Mouse (Mus musculus) T-helper 17 cell (primary cell): ENCODE results near the gene Nrl.

Experiments used
- in situ Hi-C, 2 experiments: fragments of 300-600 bp; cut with MboI, MseI; formaldehyde crosslinking; loops; 1 replicate in 1 of 2; 2 replicates in 1 of 2; pipeline ENCODE4 v1.15.1; 2025; ENCODE audit warnings: high pct_unique_total_duplicates in 2 of 2

The Nrl gene

DNA sequence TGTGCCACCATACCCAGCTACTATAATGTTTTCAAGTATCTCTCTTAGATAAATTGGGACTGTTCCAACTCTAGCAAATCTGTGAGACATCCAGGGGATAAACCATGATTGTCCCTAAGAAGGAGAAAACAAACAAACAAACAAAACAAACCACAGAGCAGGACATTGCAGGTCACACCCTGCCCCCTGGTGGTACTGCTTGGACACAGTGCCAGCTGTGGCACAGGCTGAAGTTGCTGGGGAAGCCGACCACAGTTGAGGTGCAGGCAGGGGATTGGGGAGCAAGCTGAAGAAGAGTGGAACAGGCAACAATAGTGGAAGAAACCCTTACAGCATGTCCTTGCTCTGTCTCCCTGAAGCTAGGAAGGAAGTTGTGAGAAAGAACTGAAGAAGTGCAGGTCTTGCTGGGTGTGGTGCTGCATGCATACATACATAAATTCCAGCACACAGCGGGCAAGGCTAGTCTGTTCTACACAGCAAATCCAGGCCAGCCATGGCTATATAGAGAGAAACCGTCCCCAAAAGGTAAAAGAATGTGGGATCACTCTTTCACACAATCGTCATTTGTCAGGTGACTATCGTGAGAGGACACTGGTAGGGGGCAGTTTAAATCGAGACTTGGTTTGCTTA, 11.4 kb upstream of the Nrl start:
- in situ Hi-C loops = no loop called here

DNA sequence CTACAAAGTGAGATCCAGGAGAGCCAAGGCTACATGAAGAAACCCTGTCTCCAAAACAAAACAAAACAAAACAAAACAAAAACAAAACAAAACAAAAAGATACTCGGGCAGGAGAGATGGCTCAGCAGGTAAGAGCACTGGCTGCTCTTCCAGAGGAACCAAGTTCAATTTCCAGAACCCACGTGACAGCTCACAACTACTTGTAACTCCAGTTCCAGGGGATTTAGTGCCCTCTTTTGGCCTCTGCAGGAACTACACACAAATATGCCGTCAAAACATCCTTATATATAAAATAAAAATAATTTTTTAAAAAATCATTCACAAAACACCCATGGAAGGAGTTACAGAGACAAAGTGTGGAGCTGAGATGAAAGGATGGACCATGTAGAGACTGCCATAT, 3.2 kb upstream of the Nrl start:
- in situ Hi-C loops = no loop called here

DNA sequence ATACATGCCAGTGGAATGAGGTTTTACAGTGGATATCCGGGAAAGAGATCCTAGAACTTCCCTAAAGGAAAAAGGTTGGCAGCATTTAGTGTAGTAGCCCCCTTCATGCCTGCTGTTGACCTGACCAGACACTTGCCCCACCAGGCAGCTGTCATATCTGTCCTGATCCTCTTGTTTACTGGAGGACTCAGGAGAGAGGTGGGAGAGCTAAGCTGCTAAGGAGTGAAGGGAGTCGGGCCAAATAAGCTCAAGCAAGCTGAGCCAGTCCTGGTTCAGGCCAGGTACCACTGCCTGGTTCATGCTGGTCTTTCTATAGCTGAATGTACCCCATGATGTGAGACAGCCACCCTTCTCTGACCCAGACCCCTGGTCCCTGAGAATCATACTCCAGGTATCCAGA, 1.9 kb upstream of the Nrl start:
- in situ Hi-C loops = no loop called here

DNA sequence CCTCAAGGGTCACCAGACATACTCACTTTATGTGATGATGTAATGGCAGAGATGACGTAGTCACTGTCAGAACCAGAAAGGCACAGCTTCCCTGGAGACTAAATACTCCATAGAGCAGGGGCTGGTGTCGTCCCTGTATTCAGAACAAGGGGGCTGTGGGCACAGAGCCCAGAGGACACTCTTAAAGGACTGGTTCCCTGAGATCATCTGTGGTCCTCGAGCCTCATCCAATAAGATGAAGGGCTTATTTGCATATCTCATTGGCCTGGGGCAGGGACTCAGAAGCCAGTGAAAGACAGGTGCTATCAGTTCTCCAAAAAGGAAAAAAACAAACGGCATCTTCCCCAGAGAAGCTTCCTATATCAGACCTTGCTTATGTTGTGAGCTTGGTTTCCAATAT, 719 bp downstream of the Nrl start:
- in situ Hi-C loops = loop anchor here in 1 of 2 experiments (25.0 kb wide), 1 partner anchor 1262 kb away; the partner anchor contains the start of genes Abhd4 and Dad1

DNA sequence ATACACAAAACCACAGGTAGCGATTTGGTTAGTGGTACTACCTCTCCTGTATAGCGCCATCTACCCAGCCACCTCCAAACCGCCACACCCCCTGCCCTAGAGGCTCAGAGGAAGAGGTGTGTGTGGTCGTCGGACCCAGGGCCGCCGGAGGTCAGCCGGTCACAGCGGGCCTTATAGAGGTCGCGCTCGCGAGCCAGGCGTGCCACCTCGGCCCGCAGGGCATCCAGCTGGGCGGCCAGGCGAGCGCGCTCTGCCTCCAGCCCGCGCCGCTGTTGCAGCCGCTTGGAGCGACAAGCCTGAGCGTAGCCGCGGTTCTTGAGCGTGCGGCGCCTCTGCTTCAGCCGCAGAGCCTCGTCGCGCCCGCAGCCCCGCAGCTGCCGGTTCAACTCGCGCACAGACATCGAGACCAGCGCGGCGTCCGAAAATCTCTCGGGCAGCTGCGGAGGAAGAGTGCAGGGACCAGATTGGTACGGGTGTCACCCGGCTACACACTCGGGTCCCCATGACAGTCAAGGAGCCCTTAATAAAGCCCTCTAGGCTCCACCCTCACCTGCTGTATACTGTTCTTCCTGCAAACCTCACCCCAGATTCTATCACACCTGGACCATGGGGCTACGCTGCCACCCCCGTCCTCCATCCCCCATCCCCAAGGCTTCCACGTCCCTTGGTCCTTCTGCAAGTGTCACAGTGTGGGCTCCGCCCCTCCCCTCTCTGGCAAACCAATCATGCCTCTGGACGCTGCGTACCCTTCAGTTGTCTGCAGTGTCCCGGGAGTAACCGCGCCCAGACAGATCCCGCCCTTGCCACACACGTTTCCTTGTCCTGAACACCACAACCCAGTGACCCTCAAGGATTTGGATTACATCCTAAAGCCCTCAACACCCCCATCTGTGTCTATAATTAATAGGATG, 4.1 kb downstream of the Nrl start:
- in situ Hi-C loops = loop anchor here in 1 of 2 experiments (25.0 kb wide), 1 partner anchor 1258 kb away; the partner anchor contains the start of genes Abhd4 and Dad1

DNA sequence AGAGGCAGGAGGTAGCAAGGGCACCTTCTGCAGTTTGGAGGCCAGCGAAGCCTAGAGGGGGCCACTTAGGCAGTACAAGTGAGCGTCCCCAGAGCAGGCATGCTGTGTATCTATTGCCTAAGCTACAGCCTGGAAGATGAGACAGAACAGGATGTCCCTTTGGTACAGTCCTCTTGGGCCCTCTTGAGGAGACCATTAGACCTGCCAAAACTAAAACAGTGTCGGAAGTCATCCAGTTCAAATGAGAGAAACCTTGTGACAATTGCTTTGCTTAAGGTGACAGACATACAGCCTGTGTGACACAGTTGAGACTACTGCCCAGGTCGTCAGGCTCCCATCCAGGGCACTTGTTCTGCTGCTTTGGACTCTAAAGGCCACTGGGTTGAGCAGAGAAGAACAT, 5.2 kb downstream of the Nrl start:
- in situ Hi-C loops = loop anchor here in 1 of 2 experiments (25.0 kb wide), 1 partner anchor 1257 kb away; the partner anchor contains the start of genes Abhd4 and Dad1

DNA sequence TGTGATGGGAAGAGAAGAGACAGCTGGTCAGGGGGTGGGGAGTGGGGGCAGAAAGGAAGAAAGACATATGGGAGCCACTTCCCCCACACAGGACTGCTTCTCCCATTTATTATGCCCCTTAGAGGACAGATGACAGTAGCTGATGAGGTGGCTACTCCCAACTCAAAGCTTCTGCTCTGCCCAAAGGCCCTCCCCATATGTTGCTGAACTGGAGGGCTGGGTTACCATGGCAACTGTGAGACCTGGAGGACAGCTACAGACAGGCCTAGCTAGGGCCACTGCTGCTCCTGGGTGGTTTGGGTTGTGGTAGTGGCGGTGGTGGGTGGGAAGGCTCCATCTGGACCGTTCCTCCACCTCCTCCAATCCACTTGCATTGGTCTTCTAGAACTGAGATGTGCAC, 5.9 kb downstream of the Nrl start:
- in situ Hi-C loops = loop anchor here in 1 of 2 experiments (25.0 kb wide), 1 partner anchor 1257 kb away; the partner anchor contains the start of genes Abhd4 and Dad1

DNA sequence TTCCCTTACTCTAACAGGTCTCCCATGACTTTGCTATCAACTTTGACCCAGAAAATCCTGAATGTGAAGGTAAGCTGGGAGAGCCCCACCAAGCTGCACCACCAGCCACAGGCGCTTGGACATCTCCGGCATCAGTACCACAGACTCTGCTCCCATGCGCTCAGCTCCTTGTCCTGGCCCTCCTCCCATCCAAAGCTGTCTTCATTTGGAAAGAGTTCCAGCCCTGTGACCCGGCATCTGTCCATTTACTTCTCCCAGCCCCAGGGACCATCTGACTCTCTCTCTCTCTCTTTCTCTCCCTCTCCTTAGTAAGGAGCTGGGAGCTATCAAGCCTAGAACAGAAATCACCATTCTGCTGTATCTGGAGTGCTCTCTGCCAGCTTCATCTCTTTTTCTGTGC, 8.9 kb downstream of the Nrl start:
- in situ Hi-C loops = loop anchor here in 1 of 2 experiments (25.0 kb wide), 1 partner anchor 1254 kb away; the partner anchor contains the start of genes Abhd4 and Dad1

DNA sequence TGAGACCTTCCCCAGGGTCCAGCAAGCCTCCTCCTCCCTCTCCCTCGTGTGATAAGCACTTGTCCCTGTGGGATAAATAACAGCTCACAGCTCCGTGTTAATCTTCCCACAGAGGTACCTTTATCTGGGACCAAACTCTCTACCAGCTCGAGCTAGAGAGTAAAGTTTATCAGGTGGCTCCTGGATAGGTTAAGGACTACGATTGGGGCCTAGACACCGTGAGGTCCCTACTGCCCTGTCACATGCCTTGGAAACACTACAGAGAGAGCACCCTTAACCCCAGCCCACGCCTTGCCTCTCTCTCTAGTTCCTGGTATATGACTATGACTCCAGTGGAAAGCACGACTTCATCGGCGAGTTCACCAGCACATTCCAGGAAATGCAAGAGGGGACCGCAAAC, 10.9 kb downstream of the Nrl start:
- in situ Hi-C loops = loop anchor here in 1 of 2 experiments (25.0 kb wide), 1 partner anchor 1252 kb away; the partner anchor contains the start of genes Abhd4 and Dad1

DNA sequence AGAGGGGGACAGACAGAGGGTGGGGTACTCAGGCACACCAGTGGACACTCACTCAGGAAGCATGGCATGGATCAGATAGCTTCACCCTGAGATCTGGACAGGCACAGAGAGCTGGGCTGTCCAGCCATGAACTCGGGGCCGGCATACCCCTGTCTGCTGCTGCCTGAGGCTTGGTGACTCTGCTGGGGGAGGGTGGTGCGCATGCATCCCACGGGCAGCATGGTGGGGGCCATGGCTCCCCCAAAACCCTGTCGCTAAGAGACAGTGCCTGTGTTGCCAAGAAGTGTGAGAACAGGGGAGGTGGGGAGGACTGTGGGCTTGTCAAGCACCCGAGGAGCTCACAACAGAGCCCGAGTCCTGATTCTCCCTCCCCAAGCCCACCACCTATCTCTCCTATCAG, 13.7 kb downstream of the Nrl start:
- in situ Hi-C loops = loop anchor here in 1 of 2 experiments (25.0 kb wide), 1 partner anchor 1249 kb away; the partner anchor contains the start of genes Abhd4 and Dad1

DNA sequence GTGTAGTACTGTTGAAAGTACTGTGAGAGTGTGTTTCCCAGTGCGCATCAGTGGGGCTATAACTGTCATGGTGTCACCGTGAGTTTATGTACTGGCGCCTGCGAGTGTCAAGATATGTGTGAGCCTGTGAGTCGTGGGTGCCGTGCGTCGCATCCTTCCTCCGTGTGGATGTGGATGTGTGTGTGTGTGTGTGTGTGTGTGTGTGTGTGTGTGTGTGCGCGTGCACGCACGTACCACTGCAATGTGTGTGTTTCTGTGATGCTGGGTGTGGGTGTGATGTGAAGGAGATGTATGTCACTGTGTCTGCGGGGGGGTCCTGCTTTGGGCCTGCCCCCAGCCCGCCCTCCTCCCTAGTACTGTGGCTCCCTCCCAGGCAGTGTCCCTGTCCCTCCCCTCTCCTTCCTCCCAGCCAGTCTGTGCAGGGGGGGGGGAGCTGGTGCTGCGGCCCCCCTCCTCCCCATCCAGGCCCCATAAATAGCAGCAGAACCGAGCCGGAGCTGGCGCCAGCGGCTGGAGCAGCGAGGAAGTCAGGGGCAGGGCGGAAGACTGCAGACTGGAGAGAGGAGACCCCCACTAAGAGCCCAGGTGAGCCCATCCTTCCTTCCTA, 14.6 kb downstream of the Nrl start, which contains the start of gene Cpne6:
Cpne6 (plus strand) TSS at position 321 of the 607 bp plus-strand sequence.
- in situ Hi-C loops = loop anchor here in 1 of 2 experiments (25.0 kb wide), 1 partner anchor 1248 kb away; the partner anchor contains the start of genes Abhd4 and Dad1

DNA sequence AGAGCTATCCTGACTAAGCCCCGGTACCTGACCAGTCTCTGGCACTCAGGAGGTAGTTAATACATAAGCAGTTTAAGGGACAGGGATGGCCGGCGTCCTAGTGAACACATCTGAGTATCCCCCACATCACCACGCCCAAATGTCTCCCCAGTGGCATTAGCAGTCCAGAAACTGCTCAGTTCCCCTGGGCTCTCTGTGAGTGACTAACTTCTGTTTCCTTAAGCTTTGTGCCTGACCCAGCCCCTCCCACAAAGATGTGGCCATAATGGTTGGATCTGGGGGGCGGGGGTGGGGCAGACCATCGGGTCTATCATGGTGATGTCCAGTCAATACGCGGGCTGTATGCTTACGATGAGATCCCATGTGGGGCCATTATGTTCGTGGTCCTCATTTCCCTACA, 15.2 kb downstream of the Nrl start:
- in situ Hi-C loops = loop anchor here in 1 of 2 experiments (25.0 kb wide), 1 partner anchor 1247 kb away; the partner anchor contains the start of genes Abhd4 and Dad1

DNA sequence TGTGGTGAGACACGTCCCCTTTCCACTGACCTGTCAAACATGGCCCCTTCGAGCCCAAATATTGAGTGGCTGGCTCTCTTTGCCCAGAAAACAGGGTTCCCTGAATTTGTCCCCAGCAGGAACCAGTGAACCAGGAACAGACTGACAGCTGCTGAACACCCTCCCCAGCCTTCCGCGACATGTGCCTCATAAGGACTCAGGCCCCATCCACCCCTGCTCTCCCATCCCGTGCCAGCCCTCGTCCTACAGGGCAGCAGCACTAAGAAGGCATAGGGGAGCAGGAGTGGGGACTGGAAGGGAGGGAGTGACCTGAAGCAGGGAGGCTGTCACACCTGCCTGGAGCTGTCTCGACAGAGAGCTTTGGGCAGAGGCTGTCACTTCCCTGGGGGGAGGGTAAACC, 17.0 kb downstream of the Nrl start:
- in situ Hi-C loops = loop anchor here in 1 of 2 experiments (25.0 kb wide), 1 partner anchor 1246 kb away; the partner anchor contains the start of genes Abhd4 and Dad1

DNA sequence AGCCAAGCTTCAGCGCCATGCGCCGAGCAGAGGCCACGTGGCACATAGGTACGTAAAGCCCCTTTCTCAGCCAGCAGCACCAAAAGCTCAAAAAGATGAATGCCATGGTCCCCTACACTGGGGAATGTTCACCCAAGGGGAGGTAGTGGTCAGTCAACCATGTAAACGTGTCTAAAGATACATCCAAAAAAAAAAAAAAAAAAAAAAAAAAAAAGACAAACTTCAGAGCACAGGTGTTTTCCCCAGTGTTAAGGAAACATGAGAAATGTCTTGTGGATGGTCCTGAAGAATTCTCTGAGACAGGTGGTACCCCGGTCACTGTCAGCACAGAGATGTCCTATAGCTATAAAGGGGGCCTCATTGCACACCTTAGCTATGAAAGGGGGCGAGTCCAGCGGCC, 19.2 kb downstream of the Nrl start:
- in situ Hi-C loops = loop anchor here in 1 of 2 experiments (25.0 kb wide), 1 partner anchor 1243 kb away; the partner anchor contains the start of genes Abhd4 and Dad1

DNA sequence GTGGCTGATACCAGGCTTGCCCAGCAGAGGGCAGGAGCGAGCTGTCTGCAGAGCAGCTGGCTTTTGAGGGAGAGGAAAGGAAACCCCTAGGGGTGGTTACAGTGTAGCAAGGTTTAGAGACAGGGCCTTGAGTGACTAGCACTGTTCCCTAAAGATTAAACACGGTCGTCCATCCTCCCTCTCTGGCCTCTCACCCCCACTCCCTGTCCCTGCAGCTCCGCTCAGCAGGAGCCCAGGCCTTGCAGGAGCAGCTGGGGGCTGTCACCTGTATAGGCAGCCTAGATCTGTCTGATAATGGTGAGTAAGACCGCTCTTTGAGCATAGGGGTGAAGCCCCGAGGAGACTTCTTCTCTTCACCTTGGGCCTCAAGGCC, 27.3 kb downstream of the Nrl start:
- in situ Hi-C loops = loop anchor here (5.0 kb wide), 1 partner anchor 35 kb away; no protein-coding TSS in a partner anchor

DNA sequence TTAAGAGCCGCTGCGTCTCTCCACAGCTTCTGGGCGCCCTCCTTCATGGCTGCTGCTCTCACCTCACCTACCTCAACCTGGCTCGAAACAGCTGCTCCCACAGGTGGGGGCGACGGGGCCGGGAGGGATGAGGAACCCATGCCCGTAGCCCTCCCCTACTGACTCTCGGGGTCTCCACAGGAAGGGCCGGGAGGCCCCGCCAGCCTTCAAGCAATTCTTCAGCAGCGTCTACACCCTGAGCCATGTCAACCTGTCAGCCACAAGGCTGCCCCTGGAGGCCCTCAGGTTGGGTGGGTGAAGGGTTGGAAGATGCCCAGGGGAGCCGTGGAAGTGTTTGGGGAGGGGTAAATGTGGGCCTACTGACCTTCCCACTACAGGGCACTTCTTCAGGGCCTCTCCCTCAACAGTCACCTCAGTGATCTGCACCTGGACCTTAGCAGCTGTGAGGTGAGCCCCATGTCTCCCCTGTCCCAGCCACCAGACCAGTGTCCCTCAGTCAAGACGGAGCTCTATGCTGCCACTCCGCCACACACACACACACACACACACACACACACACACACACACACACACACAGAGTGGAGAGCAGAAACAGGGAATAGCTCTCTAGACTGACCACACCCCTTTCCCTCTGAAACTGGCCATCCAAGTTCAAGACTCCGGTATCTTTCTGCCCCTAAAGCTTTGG, 27.9 kb downstream of the Nrl start:
- in situ Hi-C loops = loop anchor here (5.0 kb wide), 1 partner anchor 35 kb away; no protein-coding TSS in a partner anchor

DNA sequence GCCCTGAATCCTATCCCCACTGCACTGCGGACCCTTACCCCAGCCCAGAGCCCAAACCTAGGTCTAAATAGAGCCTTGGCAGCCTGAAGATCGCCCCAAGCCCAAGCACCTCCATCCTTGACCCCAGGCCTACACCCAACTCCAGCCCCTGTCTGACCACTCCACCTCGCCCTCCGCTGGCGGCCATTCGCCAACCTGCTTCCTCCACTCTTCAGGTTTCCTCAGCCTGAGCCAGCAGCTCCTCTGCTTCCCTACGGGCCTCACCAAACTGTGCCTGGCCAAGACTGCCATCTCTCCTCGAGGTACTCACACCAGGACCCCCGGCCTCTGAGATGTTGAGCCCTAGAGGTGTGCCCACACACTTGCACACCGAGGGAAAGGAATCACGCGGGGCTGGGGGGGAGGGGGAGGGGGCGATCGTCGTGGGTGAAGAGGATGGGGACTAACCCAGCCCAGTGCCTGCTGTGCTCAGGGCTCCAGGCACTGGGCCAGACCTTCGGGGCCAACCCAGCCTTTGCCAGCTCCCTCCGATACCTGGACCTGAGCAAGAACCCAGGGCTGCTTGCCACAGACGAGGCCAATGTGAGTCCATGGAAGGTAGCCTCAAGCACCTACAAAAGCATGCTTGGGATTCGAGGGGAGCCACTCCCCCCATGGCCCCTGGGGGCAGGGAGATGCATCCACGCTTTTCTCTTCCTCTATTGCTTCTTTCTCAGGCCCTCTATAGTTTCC, 29.1 kb downstream of the Nrl start:
- in situ Hi-C loops = loop anchor here (5.0 kb wide), 1 partner anchor 37 kb away; no protein-coding TSS in a partner anchor

DNA sequence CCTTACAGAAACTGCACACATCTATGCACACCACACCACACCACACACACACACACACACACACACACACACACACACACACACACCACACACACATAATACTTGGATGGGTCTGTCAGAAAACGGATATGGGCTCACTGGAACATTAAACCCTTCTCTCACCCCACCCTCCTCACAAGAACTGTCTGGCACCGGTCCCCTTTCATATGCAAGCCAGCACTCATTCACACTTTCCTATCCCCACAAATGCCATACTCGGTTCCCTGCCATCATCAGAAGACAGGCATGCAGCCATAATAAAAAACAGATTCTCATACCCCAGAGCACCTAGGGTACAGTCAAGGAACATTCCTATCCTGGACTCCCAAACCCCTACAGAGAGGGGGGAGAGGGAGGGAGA, 32.7 kb downstream of the Nrl start:
- in situ Hi-C loops = no loop called here

DNA sequence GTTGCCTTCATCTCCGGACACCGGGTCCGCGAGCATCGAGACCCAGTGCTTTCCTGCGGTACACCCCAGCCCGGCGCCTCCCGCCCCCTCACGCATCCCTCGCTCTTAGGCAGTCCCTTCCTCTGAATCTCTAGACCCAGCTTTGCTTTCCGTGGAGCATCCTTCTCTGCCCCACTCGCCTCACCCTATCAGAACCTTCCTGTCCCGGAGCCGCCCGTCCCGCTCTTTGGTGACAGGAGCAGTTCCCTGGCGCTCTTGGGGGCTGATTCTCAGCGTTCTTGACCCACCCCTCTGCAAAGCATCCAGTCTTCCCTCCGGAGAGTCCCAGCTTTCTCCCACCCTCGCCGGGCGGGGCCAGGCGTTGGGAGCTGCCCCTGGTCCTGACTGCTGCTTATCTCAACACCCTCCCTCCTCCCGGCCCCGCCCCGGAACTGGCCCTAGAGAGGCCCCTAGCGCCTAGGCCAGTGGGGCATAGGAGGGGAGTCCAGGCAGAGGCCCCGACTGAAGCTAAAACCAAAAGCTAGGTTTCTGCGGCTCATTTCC, 33.4 kb downstream of the Nrl start:
- in situ Hi-C loops = no loop called here
